Mouse (Mus musculus): ENCODE measurements at regions not wholly inside any gene's neighbourhood (a gene's known extent, or its start where the extent isn't known, plus 50 kb on each side); places are given as distances from the start of the nearest gene placed in this dataset.

DNA sequence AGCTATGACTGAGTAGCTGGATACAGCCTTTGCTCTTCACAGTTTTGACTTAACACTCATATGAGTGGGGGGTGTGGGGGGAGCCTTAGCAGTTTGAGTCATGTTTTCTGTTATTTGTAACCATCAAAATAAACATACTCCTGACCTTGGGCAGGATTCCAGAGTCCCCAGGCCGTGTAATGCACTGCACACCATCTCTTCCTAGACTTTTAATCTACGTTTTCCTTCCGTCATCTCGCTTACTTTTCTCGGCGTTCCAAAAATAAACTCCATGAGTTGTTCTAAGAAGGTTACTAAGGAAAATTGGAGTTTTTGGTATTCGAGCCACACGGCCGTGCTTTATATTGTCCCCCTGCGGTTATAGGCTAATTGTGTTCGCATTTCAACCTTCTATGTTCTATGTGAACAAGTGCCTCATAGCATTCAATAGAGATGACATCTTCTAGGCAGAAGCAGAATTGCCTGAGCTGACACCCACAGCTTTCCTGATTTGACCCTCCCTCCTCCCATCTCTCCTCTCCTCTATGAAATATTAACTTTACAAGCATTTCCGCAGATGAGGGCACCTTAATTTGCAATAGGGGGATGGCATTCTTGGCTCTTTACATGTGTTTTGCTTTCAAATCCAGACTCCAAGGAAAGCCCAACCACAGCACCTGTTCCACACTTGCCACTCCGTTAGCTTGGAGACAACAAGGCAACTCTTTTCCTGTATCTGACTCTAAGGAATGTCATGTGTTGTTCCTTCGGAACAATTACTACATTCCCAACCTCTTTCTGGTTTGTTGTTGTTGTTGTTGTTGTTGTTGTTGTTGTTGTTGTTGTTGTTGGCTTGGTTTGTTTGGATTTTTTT is 276.2 kb upstream of the Atp2b1 start:
- no peak for ATAC-seq (ENCODE audit: poor library complexity, severe bottlenecking)

DNA sequence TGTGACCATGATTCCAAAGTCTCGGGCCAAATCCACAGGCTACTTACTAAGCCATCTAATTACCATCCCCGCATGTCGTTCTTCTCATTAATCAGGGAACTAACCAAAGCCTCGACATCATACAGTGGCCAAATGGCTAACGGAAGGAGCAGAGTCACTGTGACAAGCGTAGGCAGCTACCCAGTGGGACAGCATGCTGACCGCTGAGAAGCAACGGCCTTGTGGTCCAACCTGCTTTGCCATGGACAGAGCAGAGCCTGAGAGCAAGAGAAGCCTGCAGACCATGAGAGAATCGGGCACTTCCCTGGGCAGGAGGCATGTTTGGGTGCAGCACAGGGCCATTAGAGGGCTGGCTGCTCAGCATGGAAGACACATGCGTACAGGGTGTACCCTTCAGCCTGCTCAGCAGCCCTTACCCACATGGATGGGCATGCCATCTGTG is 268.5 kb upstream of the Atp2b1 start:
- ATAC-seq (ENCODE audit: poor library complexity, severe bottlenecking), result no peak

DNA sequence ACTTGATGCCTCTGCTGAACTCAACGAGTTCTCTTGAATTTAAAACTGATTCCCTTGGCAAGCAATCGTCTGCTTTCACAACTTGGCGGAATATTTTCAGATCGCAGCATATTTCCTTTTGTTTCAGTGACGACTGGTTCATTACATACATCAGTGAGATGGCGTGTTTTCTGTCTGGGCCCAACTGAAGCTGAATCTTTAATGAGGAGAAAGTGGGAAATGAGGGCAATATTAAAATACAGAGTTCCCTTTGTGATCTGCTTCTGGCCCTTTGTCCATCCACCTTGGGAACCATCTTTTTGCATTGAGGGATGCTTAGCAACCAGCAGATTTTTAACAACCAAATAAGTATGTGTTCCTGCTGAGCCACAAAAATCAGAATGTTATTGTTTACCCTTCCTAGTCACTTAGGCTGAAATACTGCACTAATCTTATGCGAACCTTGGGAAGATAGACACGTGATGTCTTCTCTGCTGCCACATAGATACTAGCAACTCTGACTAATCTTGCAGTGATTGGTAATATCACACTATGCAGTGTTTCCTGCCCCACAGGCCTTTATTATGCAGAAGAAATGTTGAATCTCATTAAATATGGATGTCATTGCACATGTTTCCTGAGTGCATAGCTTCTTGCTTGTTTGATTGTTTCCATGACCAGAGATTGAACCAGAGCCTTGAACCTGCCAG is 267.8 kb upstream of the Atp2b1 start:
- ATAC-seq (ENCODE audit: poor library complexity, severe bottlenecking), result no peak

DNA sequence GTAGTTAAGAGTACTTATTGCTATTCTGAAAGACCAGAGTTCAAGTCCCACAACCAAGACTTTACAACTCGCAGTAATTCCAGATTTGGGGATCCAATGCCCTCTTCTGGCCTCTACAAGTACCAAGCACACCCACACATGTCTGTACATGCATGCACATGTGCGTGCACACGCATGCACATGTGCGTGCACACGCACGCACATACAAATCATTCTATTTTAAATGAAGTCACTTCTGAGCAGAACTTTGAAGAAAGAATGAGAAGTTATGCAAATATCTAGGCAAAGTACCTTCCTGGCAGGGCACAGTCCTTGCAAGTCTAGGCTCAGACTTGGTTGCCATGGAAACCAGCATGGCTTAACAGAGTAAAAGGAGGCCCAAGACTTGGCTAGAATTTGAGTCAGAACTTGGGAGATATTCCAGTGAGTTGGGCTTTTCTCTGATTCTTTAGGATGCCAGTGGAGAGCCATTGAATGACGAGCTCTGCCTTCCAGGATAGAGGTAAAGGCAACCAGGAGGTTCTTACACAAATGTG is 265.4 kb upstream of the Atp2b1 start:
- ATAC-seq (ENCODE audit: poor library complexity, severe bottlenecking), result no peak

DNA sequence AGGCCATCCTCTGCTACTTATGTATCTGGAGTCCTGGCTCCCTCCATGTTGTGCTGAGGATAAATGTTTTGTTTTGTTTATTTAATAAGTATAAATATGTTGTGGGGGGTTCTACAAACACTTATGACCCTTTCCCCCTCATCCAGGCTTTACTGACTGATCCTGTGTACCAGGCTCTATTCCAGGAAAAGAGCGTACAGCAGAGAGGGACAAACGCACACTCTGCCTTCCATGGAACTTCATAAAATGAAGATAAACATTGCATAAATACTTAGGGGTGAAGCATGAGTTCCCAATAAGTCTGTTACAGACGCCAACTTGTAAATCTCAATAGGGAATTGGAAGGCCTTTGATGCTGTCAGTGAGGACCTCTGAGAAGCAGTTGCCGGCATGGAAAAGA is 263.7 kb upstream of the Atp2b1 start:
- no peak for ATAC-seq (ENCODE audit: poor library complexity, severe bottlenecking)

DNA sequence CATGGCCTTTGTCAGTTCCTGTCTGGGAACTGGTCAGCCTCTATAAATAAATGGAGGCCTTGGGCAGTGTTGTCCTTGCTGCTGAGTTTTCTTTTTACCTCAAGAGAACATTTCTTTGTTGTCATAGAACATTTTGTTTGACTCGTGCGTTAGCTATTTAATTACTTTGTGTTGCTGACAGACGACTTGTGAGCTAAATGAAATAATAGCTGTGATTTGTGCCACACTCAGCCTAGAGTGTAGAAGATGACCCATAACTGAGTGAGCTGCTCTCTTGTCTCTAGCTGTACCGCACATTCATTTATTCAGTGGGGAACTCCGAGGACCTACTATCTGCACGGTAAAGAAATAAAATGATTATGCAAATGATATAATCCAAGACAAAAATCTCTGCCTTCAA is 263.1 kb upstream of the Atp2b1 start:
- no peak for ATAC-seq (ENCODE audit: poor library complexity, severe bottlenecking)

DNA sequence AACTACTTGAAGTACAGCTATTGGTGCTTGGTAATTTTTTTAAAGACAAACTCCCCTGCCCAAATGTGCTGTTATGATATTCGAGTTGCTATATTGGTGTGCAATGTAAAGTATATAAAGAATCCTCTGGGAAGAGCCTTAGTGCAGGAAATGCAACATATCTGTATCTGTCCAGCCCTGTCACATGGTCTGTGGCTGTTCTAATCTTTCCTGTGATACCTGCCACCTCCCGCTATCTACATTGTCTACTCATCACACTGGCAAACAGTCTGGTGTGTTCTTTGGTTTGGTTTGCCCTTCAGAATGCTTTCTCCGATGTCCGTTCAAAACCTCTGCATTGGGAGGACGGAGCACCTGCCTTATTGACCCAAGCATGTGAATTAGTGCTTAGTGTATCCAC is 262.6 kb upstream of the Atp2b1 start:
- ATAC-seq (ENCODE audit: poor library complexity, severe bottlenecking), result no peak

DNA sequence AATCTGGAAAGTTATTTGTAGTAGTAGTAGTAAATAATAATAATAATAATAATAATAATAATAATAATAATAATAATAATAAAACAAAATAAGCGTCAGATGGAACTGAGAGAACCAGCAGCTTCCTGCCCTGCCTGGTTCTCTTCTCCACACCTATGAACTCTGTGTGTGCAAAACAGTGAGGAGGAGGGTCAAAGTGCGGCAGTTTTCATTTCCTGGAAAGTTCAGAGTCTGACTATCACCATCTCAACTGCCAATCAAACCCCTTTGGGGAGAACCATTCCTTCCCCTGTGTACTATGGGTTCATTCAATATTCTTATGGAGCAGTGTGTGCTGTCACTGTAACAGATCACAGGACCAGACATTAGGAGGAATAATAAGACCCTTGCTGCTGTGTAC is 262.1 kb upstream of the Atp2b1 start:
- no peak for ATAC-seq (ENCODE audit: poor library complexity, severe bottlenecking)

DNA sequence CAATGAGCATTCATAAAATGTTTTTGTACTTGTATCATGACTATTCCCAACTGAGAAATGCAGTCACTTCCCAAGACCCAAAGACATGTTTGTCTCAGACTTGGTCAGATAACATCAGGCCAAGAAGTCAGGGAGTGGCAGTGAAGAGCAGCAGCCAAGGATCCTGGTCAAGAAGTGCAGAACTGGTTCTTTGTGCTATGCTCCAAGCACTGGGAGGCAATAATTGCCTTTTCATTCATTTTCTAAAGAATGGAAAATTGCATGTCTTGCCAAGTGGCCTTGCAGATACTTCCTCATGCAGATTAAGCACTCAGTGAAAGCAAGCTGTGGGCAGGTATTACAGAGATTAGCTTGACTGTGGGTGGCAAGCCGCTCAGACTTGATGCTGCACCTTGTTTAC is 253.5 kb upstream of the Atp2b1 start:
- ATAC-seq (ENCODE audit: poor library complexity, severe bottlenecking), result no peak

DNA sequence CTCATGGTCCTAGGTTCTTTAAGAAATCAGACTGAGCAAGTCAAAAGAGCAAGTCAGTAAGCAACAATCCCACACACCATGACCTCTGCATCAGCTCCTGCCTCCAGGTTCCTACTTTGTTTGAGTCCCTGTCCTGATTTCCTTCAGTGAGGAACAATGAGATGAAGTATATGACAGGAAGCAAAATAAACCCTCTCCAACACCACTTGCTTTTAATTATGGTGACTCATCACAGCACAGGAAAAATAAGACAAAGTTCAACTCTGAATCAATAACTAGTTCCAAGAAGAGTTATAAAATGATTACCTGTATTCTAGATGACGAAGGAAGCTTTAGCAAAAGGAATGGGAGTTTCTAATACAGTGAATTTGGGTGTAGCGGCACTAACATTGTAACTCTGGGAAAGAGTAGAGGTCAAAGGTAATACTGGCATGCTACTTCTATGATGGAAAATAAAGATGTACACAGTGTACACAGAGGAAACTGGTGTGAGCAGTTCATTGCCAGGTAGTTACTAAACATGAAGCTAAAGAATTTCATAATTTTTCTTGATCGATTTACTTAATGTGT is 248.2 kb upstream of the Atp2b1 start:
- ATAC-seq (ENCODE audit: poor library complexity, severe bottlenecking), result no peak

DNA sequence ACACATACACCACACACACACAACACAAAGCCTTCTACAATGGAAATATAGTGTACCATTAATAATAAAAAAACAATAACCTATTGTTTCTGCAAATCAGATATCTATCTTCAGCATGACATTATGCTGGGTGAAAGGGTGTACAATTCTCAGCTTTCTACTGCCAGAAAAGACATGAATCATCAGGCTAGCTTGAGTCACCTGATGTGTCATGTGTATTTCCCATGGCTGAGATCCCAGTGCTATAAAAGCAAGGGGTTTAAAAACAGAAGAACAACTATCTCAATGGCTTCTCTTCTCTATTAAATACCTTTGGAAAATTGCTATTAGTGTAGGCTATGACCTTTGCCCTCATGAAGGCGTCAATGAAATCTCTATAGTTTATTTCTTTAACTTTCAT is 246.5 kb upstream of the Atp2b1 start:
- ATAC-seq (ENCODE audit: poor library complexity, severe bottlenecking), result no peak

DNA sequence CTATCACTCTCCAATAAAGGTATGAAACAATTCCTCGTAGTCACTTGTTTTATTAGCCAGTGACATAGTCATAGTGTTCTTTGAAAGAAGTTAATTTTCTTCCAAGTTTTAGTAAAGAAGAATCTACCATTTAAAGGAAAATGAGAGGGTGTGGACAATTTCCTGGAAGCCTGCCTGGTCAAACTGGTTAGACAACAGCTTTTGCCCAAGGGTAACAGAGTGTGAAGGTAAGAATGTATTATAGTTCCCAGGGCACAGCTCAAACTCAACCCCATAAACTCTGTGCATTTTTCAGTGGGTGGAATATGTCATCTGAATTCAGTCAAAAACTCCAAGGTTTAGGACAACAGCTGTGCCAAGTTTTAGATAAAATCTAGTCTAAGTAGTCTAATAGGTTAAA is 240.1 kb upstream of the Atp2b1 start:
- ATAC-seq (ENCODE audit: poor library complexity, severe bottlenecking), result no peak

DNA sequence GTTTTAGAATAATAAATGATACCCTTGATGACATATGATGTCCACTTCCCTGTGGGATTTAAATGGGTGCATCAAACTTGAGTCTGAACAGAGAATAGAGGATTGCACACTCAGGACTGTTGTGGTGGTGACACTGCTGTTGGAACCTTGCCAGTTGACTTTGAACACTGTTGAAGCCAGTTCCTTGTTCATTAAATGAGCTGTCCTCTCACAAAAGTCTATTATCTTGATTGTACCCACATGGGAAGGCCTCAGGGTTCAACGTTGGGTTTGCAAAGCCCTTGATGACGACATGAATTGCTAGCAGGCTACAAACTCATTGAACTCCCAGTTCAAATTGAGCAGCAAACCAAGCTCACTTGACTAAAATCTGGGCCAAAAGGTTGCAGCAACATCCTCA is 237.3 kb upstream of the Atp2b1 start:
- no peak; the same call in 1 of the 2 replicates for ATAC-seq (ENCODE audit: poor library complexity, severe bottlenecking)

DNA sequence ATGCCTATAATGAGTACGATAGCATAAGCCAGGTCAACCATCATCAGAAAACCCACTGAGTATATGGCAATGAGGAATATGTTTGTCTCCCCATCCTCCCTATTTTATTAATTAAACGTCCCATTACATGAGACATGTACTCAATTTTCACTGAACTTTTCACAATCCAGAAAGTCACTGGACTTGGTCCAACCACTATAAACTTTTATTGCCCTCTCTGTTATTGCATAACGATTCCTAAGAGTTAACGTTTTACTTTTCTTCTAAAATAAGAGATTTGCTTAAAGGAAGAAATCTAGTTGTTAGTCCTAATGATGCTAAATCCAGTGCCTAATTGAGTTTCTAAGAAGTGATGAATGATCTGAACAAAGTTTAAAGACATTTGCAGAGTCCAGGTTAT is 236.0 kb upstream of the Atp2b1 start:
- no peak for ATAC-seq (ENCODE audit: poor library complexity, severe bottlenecking)

DNA sequence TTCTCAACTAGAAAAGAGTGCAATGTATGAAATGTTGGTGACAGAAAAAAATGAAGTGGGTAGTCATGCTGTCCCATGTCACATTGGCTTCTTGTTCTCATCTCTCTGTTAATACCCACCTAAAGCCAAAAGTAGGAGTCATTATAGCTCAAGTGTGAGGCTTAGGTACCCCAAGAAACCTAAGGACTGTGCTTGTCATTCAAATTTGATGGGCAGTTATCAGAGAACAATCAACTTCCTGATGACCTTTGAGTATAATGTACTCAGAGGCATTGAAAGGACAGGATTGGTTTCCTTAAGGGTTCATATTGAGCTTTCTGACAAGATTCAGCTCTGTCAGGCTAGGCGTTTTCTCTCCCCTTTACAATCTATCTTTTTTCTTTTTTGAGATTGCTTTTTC is 231.8 kb upstream of the Atp2b1 start:
- no peak for ATAC-seq (ENCODE audit: poor library complexity, severe bottlenecking)

DNA sequence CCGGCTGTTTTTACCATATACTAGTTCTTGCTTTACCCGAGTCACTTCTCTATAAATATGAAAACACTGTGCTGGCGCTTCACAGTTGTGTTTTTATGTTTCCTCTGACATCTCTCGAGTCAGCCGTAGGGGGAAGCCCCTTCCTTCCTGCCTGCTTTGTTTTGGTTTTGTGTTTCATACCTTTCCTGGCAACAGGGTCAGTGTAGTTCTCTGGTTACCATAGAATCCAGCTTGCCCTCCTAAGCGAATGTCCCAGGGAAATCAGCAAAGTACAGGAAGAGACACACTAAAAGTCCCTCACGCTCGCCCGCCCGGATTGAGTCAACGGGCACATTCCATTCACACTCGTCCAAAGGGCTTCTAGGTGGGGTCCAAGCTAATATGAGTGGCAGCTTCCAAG is 230.0 kb upstream of the Atp2b1 start:
- peak; percentile 78 for ATAC-seq (ENCODE audit: poor library complexity, severe bottlenecking)

DNA sequence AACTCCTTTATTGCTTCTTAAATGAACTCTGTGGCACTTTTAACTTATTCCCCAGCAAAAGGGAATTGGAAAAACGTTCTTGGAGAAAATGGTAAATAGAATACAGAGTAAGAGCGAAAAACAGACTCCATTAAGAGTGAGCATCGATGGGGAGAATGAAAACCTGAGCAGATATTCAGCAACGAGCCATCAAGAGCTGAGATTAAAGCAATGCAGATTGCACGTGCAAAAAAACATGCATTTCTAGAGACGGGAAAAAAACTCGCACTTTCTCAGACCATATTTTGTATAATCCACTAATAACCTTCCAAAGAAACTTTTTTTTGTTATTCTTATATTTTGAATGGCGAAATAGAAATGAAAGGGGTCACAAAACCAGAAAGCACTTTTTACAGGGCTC is 229.5 kb upstream of the Atp2b1 start:
- ATAC-seq (ENCODE audit: poor library complexity, severe bottlenecking), result no peak

DNA sequence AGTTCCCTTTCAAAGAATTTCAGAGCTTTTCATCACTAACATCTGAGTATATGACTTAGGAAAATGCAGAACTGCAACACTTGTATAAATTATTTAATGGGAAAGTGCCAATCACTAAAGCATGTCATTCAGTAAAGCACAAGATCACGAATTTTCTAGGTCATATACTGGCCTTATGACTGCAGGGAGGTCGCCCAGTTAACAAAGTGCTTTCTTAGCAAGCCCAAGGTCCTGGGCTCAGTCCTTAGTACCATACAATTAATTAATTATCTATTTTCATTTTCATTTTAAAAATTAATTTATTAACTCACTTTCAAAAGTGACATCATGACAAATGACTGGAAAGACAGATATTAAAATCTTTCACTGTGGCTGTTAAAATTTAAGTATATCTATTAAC is 228.5 kb upstream of the Atp2b1 start:
- no peak for ATAC-seq (ENCODE audit: poor library complexity, severe bottlenecking)

DNA sequence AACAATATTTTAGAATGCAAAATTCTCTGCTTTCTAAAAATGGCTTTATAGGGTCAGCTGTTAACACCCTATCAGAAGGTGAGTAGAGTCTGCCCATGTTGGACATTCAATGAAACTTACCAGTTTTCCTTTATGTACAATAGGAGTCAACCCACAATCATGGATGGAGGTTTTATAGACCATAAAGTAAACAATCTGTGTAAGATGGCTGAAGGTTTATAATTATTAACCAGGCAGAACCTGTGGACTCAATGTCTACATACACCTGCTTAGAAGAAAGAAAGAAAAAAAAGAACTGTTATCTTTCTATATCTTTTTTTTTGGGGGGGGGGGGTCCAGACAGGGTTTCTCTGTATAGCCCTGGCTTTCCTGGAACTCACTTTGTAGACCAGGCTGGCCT is 227.8 kb upstream of the Atp2b1 start:
- no peak for ATAC-seq (ENCODE audit: poor library complexity, severe bottlenecking)

DNA sequence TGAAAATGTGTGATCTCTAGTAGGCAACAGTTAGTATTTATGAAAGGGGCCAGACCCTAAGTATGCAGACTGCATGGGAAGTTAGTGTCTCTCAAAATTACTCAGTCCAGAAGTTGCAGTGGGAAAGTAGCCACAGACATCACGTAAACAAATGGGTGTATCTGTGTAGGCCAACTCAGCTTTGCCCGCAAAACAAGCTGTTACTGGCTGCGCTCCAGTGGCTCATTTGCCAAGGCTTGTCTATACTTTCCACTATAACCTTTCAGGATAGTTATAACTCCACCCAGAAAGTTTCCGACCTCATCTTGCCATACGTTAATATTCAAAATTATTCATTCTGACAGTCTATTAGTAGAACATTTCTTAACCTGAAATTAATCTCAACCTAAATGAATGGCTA is 222.4 kb upstream of the Atp2b1 start:
- ATAC-seq (ENCODE audit: poor library complexity, severe bottlenecking), result no peak

DNA sequence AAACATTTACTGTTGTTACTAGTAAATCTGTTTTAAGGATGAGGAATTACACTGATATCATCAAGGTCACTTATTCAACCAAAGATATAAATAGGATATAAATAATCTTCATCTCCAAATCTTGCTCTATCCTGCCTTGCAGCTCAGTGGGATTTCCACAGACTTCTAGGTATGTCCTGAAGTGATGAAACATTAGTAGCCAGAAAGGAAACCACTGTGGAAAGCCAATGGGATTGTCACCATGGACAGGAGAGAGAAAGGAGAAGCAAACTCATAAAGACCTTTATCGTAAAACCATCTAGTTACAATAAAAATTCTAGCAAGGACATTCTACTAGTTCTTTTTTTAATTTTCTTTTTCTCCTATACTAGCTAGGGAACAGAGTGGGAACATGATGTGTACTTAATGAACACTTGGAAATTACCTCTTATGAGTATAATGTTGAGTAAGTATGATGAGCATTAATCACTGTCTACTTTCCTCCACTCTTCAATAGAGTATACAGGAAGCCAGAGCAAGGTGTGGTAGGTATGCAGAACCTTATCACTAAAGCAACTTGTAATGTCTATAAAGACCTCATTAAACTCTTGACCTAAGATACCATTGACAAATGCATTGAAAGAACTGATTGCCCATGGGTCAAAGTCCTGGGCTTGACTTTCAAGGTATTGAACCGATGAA is 219.4 kb upstream of the Atp2b1 start:
- no peak for ATAC-seq (ENCODE audit: poor library complexity, severe bottlenecking)
